Mouse (Mus musculus): ENCODE measurements around the gene Abi1.
"Not testable (repeated sequence)": the region's sequence is repeated elsewhere in the genome, so short reads cannot be mapped to it uniquely, and the experiment has no call there.

The Abi1 gene

GRCm38 (mm10) chr2:23028826-23029225 lies 11.2 kb downstream of the Abi1 start:
- no peak for DNase-seq

DNA sequence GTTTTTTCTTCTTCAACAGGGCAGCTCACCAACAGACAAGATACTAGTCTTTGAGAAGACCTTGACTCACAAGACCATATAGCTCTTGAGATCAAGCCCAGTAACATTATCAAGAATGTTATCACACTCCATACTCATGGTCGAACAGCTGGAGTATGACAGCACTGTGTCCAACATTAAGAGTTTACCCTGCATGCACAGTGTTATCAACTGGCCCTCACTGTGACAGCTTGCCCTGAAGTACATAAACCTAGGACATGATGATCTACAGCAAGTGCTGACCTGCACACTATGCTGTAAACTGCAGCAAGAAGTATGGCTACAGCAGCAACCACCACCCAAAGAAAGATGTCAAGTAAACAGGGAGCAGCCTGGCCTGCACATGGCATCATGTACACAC lies 13.7 kb downstream of the Abi1 start:
- DNase-seq: no peak

GRCm38 (mm10) chr2:23023714-23024282 lies 16.2 kb downstream of the Abi1 start:
- no peak for DNase-seq

GRCm38 (mm10) chr2:23023023-23023422 lies 17.0 kb downstream of the Abi1 start:
- no peak for DNase-seq

- no peak for DNase-seq
Observed at GRCm38 (mm10) chr2:23021721-23022120, 18.3 kb downstream of the Abi1 start.

DNA sequence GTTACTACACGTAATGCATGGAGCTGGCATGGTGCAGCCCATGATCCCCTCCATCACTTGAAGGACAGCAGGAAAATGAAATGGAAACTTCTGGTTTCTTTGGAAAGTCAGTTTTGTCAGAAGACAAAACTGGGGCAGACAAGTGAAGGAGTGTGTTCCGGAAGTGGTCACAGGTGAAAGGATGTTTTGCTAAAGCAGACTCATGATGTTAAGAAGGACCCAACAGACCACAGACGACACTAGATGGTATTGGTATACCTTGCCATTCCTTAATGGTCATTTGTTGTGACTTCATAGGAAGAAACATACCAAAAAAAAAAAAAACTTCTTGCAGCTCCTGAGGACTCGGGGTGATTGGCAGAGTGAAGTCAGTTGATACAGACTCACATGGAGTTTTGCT lies 18.7 kb downstream of the Abi1 start:
- no peak for DNase-seq

DNA sequence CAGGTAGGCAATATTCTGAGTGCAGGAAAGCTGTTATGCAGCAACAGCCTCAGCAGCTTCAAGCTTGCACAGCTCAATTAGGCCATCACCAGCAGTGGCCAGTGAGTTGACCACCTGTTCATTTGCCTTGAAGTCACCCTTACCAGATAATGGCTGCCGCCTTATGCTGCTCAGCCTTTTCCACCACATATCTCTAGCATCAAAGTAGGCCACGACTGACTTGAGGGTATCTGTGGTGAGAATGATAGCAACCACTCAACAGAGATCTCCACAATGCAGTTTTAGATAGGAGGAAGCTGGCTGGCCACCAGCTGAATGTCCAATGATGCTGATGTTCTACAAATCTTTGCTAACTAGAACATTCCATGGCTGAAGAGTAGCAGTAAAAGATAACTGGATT lies 20.9 kb downstream of the Abi1 start:
- DNase-seq: no peak

DNA sequence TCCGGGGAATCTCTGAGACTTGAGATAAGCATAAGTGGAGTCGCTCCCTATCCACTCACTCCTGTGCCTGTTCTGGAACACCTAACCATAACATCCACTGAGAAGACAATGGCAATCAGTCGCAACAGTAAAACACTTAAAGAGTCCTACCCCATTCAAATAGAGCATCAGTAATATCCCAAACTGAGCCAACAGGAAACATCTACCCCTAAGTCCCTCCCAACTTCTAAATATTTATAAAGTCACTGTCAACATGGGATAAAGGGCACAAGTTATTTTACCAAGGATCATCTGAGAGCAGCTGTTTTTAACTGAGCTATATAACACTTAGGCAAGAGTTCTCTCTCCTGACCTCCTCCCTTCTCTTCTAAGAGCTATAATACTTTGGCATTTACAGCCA lies 23.9 kb downstream of the Abi1 start:
- no peak for DNase-seq

DNA sequence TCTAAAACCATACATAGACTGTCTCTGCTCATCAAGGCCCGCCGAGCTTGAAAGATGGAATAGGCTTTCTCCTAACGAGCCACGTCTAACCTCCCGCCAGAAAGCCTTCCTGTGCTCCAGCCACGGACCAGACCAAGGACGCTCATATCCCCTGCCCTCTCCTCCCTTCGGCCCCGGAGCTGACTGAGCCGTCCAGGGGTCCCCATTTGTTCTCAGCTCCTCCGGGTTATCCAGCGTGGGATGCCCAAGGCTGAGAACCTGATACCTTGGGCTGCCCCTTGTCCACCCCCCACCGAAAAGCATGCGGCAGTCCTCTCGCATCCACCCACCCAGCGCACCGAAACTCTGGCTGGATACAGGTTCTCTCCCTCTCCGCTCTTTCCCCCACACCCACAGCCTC lies 24.7 kb downstream of the Abi1 start:
- no peak for DNase-seq

GRCm38 (mm10) chr2:23014935-23015334 lies 25.1 kb downstream of the Abi1 start:
- not testable (repeated sequence) for DNase-seq

DNA sequence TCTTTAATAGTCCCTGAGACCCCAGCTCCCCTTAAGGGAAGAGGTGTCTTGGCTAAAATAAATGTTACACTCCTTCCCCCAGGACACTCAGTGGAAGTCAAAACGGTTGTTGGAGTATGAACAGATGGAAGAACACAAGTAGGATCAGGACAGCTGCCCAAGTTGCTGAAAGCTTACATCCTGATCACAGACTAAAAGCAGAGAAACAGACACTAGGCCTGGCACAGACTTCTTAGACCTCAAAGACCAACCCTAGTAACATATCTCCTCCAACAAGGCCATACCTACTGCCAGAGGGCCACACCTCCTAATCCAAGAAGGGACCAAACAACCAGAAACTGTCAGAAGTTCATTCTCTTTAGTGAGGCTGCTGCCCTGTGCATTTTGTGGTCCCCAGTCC lies 31.8 kb downstream of the Abi1 start:
- DNase-seq: no peak

GRCm38 (mm10) chr2:23007577-23007976 lies 32.5 kb downstream of the Abi1 start:
- DNase-seq: no peak

GRCm38 (mm10) chr2:23007149-23007548 lies 32.9 kb downstream of the Abi1 start:
- DNase-seq: no peak

- no peak for DNase-seq
Observed at GRCm38 (mm10) chr2:23006219-23006618, 33.8 kb downstream of the Abi1 start.

DNA sequence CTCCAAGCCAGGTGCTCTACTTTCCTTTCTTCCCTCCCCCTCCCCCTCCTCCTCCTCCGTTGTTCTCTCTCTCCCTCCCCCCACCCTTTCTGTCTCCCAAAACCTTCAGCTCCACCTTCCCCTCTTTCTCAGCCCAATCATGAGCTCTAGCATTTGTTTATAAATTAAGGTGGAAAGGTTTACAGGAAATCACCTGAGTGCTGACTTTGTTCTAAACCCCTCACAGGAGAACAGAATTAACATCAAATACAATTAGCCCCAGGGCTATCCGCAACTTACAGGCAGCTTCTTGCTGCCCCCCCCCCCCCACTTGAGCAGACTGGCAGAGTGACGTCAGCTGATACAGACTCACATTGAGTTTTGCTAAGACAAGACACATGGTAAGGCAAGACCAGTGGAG lies 37.4 kb downstream of the Abi1 start:
- DNase-seq: no peak

- no peak for DNase-seq
Observed at GRCm38 (mm10) chr2:22999620-23000019, 40.4 kb downstream of the Abi1 start.

GRCm38 (mm10) chr2:22998804-22999203 lies 41.2 kb downstream of the Abi1 start:
- DNase-seq: no peak

DNA sequence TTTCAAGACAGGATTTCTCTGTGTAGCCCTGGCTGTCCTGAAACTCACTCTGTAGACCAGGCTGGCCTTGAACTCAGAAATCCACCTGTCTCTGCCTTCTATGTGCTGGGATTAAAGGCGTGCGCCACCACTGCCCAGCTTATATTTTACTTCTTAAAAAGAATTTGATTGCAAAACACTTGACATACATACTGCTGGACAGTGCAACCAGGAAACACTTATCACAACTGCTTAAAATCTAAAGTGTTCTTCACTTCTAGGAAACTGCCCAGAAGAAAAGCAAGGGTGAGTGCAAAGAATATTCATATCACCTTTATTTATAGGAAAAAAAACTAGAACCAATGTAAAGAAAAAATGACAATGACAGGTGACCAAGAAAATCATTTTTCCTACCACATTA lies 42.0 kb downstream of the Abi1 start:
- no peak for DNase-seq

DNA sequence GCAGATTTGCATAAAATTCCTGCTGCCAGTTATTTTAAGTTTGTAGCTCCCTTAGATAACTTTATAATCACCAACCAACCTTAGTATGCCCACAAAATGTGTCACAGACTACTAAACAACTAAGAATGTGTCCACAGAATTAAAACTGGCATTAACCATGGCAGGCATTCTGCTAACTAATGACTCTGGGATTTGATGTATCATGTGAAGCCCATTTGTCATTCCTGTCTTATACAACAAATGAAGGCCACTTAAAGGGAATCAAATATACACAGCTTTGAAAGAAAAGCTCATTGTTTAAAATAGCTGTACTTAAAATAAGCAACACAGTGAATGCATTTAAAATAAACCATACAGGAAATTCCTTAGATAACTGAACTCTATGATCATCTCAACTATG lies 44.0 kb downstream of the Abi1 start:
- no peak for DNase-seq

- peak; percentile 34 for DNase-seq
Observed at GRCm38 (mm10) chr2:22985973-22986657, 53.9 kb downstream of the Abi1 start.

GRCm38 (mm10) chr2:22977387-22977973 lies 62.6 kb downstream of the Abi1 start:
- no peak for DNase-seq

DNA sequence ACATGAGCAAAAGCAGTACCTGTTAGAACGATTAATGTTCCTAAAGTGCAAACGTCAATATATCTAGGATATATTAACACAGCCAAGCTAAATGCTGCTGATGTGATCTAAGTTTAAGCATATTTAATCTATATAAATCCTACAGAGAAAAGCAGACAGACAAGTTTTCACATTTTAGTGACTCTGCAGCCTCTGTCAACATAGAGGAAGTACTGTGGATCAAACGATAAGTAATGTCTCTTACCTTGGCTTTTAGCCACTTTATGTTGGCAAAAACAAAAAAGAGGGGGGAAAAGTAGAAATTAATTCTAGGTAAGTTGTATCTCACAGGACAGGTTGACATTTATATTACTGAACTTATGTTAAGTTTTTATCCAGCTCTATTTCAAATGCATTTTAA lies 77.1 kb downstream of the Abi1 start:
- DNase-seq: no peak

GRCm38 (mm10) chr2:22962242-22962641 lies 77.8 kb downstream of the Abi1 start:
- DNase-seq: peak; percentile 69

DNA sequence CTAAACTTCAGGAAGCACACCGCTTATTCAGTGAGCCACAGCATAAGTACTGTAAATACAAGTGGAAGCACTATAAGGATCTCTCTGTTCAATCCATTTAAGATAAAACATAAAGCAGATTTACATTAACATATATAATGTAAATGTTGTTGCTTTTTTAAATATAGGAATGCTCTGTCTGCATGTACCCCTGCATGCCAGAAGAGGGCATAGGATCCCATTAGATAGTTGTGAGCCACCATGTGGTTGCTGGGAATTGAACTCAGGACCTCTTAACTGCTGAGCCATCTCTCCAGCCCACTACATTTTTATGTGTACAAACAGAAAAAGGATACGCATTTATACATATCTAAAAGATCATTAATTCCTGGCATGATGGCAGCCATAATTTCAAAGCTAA lies 78.4 kb downstream of the Abi1 start:
- DNase-seq: no peak

- DNase-seq: no peak
Observed at GRCm38 (mm10) chr2:22957415-22957814, 82.6 kb downstream of the Abi1 start.

All from right cerebral cortex, adult 18-20 months (tissue).